ENCODE assay signal across 9 mouse cellular contexts in genomic region chr1:165858356-165858755, GRCm38 (mm10).
DNase-seq lines count a peak whose midpoint lies in the region; ATAC-seq and TF ChIP-seq lines count a peak whose summit lies in the region.
"Had no signal": no experiment of that assay in that cellular context is flagged by ENCODE, and none has a peak within 500 bp of the region (broad histone marks: within the 10 kb centered on the region; RNA-seq: fewer than 3 reads in every experiment).

No protein-coding gene starts in this region.

- no peaks in the 10 kb centered on the region for H3K36me3 ChIP-seq in hindbrain, embryonic 12.5 days
- H3K36me3 ChIP-seq in hindbrain, embryonic 10.5 days, result no peaks in the 10 kb centered on the region
- H3K36me3 ChIP-seq in thymus, adult 2 months (ENCODE audit: control insufficient read depth, insufficient read depth, low read length), result peaks cover 62% of the 10 kb centered on the region
- H3K36me3 ChIP-seq in limb, embryonic 10.5 days, result no peaks in the 10 kb centered on the region
- H3K36me3 ChIP-seq: embryonic facial prominence, embryonic 15.5 days had no signal

- H3K4me2 ChIP-seq in hindbrain, embryonic 12.5 days (replicated peaks), result no peak overlapping the region
- H3K4me2 ChIP-seq: embryonic facial prominence, embryonic 15.5 days had no signal

- H3K4me1 ChIP-seq in hindbrain, embryonic 12.5 days, result peaks cover 5% of the 10 kb centered on the region; the same call in 1 of the 2 replicates
- peaks cover 16% of the 10 kb centered on the region for H3K4me1 ChIP-seq in hindbrain, embryonic 10.5 days (replicated peaks)
- peaks cover 3% of the 10 kb centered on the region for H3K4me1 ChIP-seq in thymus, adult 2 months (replicated peaks; ENCODE audit: control insufficient read depth, insufficient read depth, low read length)
- peaks cover 26% of the 10 kb centered on the region for H3K4me1 ChIP-seq in limb, embryonic 10.5 days
- H3K4me1 ChIP-seq: embryonic facial prominence, embryonic 15.5 days had no signal

- no peak overlapping the region for H3K9ac ChIP-seq in hindbrain, embryonic 12.5 days
- H3K9ac ChIP-seq: embryonic facial prominence, embryonic 15.5 days had no signal

- WGBS in hindbrain, embryonic 12.5 days, result 78% methylated on average over 5 of the region's 5 CpGs
- 89% methylated on average over 5 of the region's 5 CpGs for WGBS in hindbrain, embryonic 10.5 days
- WGBS in thymus, adult 2 months, result 91% methylated on average over 5 of the region's 5 CpGs
- WGBS in limb, embryonic 10.5 days, result 84% methylated on average over 5 of the region's 5 CpGs

- no peak for TF ChIP-seq POLR2A in thymus, adult 2 months (IDR thresholded peaks at IDR 0.05; ENCODE audit: control insufficient read depth, extremely low read depth, insufficient read depth, low read length, poor library complexity)

- TF ChIP-seq CTCF in thymus, adult 2 months (IDR thresholded peaks at IDR 0.05; ENCODE audit: borderline replicate concordance, control insufficient read depth, extremely low read depth, insufficient read depth, low read length, poor library complexity), result peak; percentile 71; the same call in 1 of the 2 replicates

- DNase-seq in hindbrain, embryonic 10.5 days (ENCODE audit: low spot score), result no peak
- no peak for DNase-seq in thymus, adult 2 months
- no peak for DNase-seq in thymus, postnatal 10 days (ENCODE audit: low spot score in 2 of 2)
- DNase-seq in limb, embryonic 10.5 days (ENCODE audit: low spot score), result peak; percentile 33
- peak; percentile 44 to 56 for DNase-seq in thymus, postnatal 36 days
- DNase-seq in spleen, postnatal 10 days (ENCODE audit: low spot score in 2 of 2), result no peak
- DNase-seq in heart, adult 8-10 months (ENCODE audit: low spot score), result no peak

- no peaks in the 10 kb centered on the region for H3K9me3 ChIP-seq in hindbrain, embryonic 12.5 days (replicated peaks)
- no peaks in the 10 kb centered on the region for H3K9me3 ChIP-seq in hindbrain, embryonic 10.5 days
- no peaks in the 10 kb centered on the region for H3K9me3 ChIP-seq in limb, embryonic 10.5 days (replicated peaks)
- H3K9me3 ChIP-seq: embryonic facial prominence, embryonic 15.5 days had no signal

- H3K4me3 ChIP-seq in hindbrain, embryonic 12.5 days, result no peak overlapping the region
- H3K4me3 ChIP-seq in hindbrain, embryonic 10.5 days, result no peak overlapping the region
- H3K4me3 ChIP-seq in thymus, adult 2 months (ENCODE audit: control insufficient read depth, insufficient read depth, low read length), result no peak overlapping the region
- H3K4me3 ChIP-seq in limb, embryonic 10.5 days, result no peak overlapping the region
- H3K4me3 ChIP-seq: embryonic facial prominence, embryonic 15.5 days had no signal

- ATAC-seq in hindbrain, embryonic 12.5 days (ENCODE audit: low FRiP score), result 0 out of 2 replicates have a peak, but pooled peaks have one; percentile 9

- no peak overlapping the region for H3K27ac ChIP-seq in hindbrain, embryonic 12.5 days
- H3K27ac ChIP-seq in hindbrain, embryonic 10.5 days, result no peak overlapping the region
- no peak overlapping the region for H3K27ac ChIP-seq in thymus, adult 2 months (ENCODE audit: control insufficient read depth, insufficient read depth, low read length)
- no peak overlapping the region for H3K27ac ChIP-seq in limb, embryonic 10.5 days
- H3K27ac ChIP-seq: embryonic facial prominence, embryonic 15.5 days had no signal

- H3K27me3 ChIP-seq in hindbrain, embryonic 12.5 days, result peaks cover 4% of the 10 kb centered on the region; the same call in 1 of the 2 replicates
- H3K27me3 ChIP-seq in hindbrain, embryonic 10.5 days (ENCODE audit: insufficient read depth, poor library complexity, severe bottlenecking), result peaks cover 9% of the 10 kb centered on the region; the same call in 1 of the 2 replicates
- H3K27me3 ChIP-seq in thymus, adult 2 months (ENCODE audit: control insufficient read depth, insufficient read depth, low read length), result no peaks in the 10 kb centered on the region
- H3K27me3 ChIP-seq in limb, embryonic 10.5 days (ENCODE audit: low read depth, poor library complexity, severe bottlenecking), result no peaks in the 10 kb centered on the region

Comparison
In these comparisons a context has a peak if more than half of its experiments do, and no peak if none do; other contexts are left out.
1. DNase-seq: peak in limb, embryonic 10.5 days (single experiment) and thymus, postnatal 36 days (2 of 2); none in hindbrain, embryonic 10.5 days (single experiment), thymus, adult 2 months (single experiment), thymus, postnatal 10 days (0 of 2), spleen, postnatal 10 days (0 of 2) and heart, adult 8-10 months (single experiment).